Mouse (Mus musculus) gastrocnemius, postnatal 14 days (tissue): Measurements from ENCODE around the gene Moxd1. TPM values are rescaled to one million over a fixed set of nuclear protein-coding genes. Genes with fewer than 3 reads are reported as not detected.

Source experiments
- DNase-seq: peaks from one replicate; pipeline ENCODE4 v3.0.0; 2021; ENCODE audit warnings: mixed read lengths
- intact Hi-C: fragments of 180-260 bp; cut with DNase I; formaldehyde crosslinking; loops from one replicate; pipeline ENCODE4 v1.15.1; 2025; ENCODE audit warnings: low total_unique reads
- total RNA-seq, 2 experiments: library from RNA; stranded (reverse); gene quantifications; 2 replicates each; pipeline ENCODE4 v1.2.3; 2021

Gene Moxd1
- total RNA-seq, 2 experiments from 2014 or later: 0.64 to 0.92 TPM

DNA sequence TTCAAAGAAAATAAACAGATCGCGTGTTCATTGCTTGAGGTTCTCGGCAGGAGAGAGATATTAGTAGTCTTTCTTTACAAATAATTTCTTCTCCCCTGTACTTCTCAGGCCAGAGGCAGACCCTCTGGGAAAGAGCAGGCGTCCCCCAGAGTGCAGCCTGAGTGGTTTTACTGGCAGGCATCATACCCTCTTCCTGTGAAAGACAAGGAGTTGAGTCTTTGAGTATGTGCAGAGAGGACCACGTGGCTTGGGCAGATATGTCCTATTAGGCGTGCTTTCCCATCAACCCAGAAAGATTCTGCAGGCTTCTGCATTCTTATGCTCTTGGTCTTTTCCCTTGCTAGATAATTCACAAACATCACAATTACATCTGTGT lies 117.9 kb downstream of the Moxd1 start:
- intact Hi-C loops: no loop called here
- DNase-seq: no peak

DNA sequence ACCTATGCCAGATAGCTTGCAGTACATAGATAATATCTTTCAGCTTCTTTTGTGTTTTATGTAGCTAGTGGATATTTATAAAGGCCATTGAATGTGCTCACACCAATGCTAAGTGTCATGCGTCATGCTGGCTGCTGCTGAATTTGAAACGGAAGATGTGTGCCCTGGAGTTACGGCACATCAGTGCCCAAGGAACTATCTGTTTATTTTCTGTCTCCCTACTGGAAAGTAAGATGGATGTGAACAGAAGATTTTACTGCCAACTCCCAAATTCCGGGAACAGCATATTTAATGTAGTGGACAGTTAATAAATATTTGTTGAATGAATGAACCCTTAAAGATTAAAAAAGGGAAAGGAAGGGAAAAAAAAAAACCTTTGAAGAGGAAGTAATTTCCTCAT lies 119.8 kb downstream of the Moxd1 start:
- intact Hi-C loops: no loop called here
- DNase-seq: no peak

Other genes with a start within 250 kb of the Moxd1 start
- not detected for gene Taar6, start 237.9 kb upstream of the Moxd1 start, total RNA-seq
- gene Taar7a, start 230.0 kb upstream of the Moxd1 start, total RNA-seq: not detected
- gene Taar7b, start 223.6 kb upstream of the Moxd1 start, total RNA-seq: not detected
- gene Taar7d, start 196.3 kb upstream of the Moxd1 start, total RNA-seq: not detected
- gene Taar7e, start 185.9 kb upstream of the Moxd1 start, total RNA-seq: not detected
- gene Taar7f, start 174.0 kb upstream of the Moxd1 start, total RNA-seq: not detected
- gene Taar8a, start 147.0 kb upstream of the Moxd1 start, total RNA-seq: not detected
- not detected for gene Taar8b, start 131.2 kb upstream of the Moxd1 start, total RNA-seq
- not detected for gene Taar8c, start 121.6 kb upstream of the Moxd1 start, total RNA-seq
- not detected for gene Taar9, start 114.0 kb upstream of the Moxd1 start, total RNA-seq
- gene Stx7, start 74.2 kb upstream of the Moxd1 start, total RNA-seq: 10 to 100 TPM; 23.6 to 35.9 TPM